Mouse (Mus musculus) midbrain, embryonic 16.5 days (tissue): Measurements from ENCODE around the gene Pax3. TPM values are rescaled to one million over a fixed set of nuclear protein-coding genes. Genes with fewer than 3 reads are reported as not detected.

Experiments used
- ATAC-seq: fragments of 200-750 bp; cut with Nextera tagmentation; 2 replicates; pipeline ENCODE4 v1.8.0; 2017; ENCODE audit warnings: moderate TSS enrichment
- H3K27ac ChIP-seq: fragments of 300-500 bp; sonication (generic); 2 replicates; pipeline ENCODE4 v1.5.1; 2014; ENCODE audit warnings: mild to moderate bottlenecking, low read length, mixed read lengths
- H3K27me3 ChIP-seq: fragments of 300-500 bp; sonication (generic); 2 replicates; pipeline ENCODE4 v1.6.1; 2014; ENCODE audit warnings: low read depth, low read length, mixed read lengths; ENCODE audit not compliant: control insufficient read depth, insufficient read depth
- H3K36me3 ChIP-seq: fragments of 300-500 bp; sonication (generic); 2 replicates; pipeline ENCODE4 v1.6.1; 2014; ENCODE audit warnings: mild to moderate bottlenecking, low read length, moderate library complexity, mixed read lengths; ENCODE audit not compliant: control insufficient read depth, insufficient read depth
- H3K4me1 ChIP-seq: fragments of 300-500 bp; sonication (generic); 2 replicates; pipeline ENCODE4 v1.6.1; 2014; ENCODE audit warnings: mild to moderate bottlenecking, low read length, mixed read lengths; ENCODE audit not compliant: control insufficient read depth, insufficient read depth
- H3K4me2 ChIP-seq: fragments of 300-500 bp; sonication (generic); 2 replicates; pipeline ENCODE4 v1.6.1; 2014; ENCODE audit warnings: mild to moderate bottlenecking, low read length, mixed read lengths
- H3K4me3 ChIP-seq: fragments of 300-500 bp; sonication (generic); 2 replicates; pipeline ENCODE4 v1.5.1; 2014; ENCODE audit warnings: low read depth, mild to moderate bottlenecking, low read length, moderate library complexity, mixed read lengths
- H3K9ac ChIP-seq: fragments of 300-500 bp; sonication (generic); 2 replicates; pipeline ENCODE4 v1.6.1; 2014; ENCODE audit warnings: low read depth, low read length, mixed read lengths
- H3K9me3 ChIP-seq: fragments of 300-500 bp; sonication (generic); replicated peaks from 2 replicates; pipeline ENCODE4 v1.6.1; 2014; ENCODE audit warnings: mild to moderate bottlenecking, low read length, mixed read lengths; ENCODE audit not compliant: control insufficient read depth, poor library complexity, severe bottlenecking
- WGBS: fragments of 180-500 bp; shearing (Covaris S2); extraction: QIAGEN DNeasy Blood & Tissue Kit; methylation state at CpG from one replicate; pipeline ENCODE4 v1.1.7; 2014; 5-methylcytosine and 5-hydroxymethylcytosine counted together
- polyA plus RNA-seq: library from polyadenylated mRNA; unstranded; fragments of >200 nt; fragmentation: Nextera tagmentation; extraction: Ambion mirVana; gene quantifications from 2 replicates; pipeline ENCODE4 v1.2.1, GENCODE M21; 2015

Gene Pax3
- polyA plus RNA-seq, 1 experiment from 2014 or later: 8.4 TPM

DNA sequence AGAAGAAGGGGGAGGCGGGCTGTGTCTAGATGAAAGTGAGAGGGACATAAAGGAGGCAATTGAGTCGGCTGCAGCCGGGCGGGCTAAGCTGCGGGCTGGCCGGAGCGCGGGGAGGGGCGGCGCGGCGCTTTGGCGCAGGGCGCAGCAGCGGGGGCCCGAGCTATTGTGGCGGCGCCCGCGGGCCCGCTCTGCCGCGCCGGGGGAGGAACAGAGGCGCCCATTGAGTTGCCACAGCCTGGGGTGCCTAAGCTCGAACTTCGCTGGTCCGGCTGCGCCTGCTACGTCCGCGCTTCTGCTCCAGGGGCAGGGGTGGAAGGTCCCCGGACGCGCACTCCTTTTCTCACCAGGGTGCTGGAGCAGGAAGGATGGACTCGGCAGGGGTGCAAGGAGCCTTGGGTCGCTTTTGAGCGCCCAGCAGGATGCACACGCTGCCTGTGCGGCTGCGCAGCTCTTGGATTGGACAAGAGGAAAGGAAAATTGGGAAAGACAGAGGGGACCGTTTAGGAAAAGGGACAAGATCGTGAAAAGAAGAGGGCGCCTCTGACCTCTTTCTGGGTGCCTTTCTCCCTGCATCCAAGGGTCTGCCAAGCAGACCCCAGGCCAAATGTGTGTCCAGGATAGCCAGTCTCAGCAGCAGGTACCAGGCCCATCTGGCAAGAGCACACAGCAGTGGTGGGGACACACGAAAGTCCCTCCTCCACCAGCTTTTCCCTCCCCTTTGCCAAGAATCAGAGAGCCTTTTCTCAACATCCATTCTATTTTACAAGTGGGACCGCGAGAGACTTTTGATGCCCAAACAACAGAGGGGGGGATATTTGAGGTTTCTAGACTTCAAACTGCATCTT lies 7.2 kb downstream of the Pax3 start:
- Histone ChIP-seq H3K9me3 (no peaks in the 10 kb centered on the region), H3K27ac (peak overlapping the region; percentile 77), H3K27me3 (peaks cover 52% of the 10 kb centered on the region), H3K4me3 (peak overlapping the region; percentile 39), H3K9ac (peak overlapping the region; percentile 53), H3K36me3 (no peaks in the 10 kb centered on the region), H3K4me1 (peaks cover 5% of the 10 kb centered on the region; the same call in 1 of the 2 replicates), H3K4me2 (peak overlapping the region; percentile 63)
- peak; percentile 70 for ATAC-seq
- under 1% methylated on average over 30 of the region's 47 CpGs for WGBS

DNA sequence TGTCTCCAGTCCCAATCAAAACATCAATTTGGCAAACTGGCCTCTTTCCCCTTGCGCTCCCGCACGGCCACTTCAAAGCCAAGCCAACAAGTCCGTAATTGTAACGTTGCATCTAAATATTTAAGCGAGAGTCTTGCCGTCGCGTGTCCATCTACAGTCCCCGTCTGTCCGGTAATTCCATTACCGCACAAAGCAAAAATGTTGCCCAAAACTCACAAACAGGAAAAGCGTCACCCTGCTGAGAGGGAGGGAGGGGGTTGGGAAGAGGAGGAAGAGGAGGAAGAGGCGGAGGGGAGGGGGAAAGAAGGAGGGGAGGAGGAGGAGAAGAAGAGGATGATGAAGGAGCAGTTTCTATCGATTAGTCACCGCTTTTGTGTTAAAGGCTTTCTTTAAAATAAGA lies 7.9 kb downstream of the Pax3 start:
- no peak for ATAC-seq
- peak overlapping the region; percentile 39 for H3K4me3 ChIP-seq
- 1% methylated on average over 16 of the region's 16 CpGs for WGBS
- no peaks in the 10 kb centered on the region for H3K9me3 ChIP-seq
- H3K4me1 ChIP-seq: peaks cover 5% of the 10 kb centered on the region; the same call in 1 of the 2 replicates
- H3K27ac ChIP-seq: peak overlapping the region; percentile 77
- peak overlapping the region; percentile 63 for H3K4me2 ChIP-seq
- no peaks in the 10 kb centered on the region for H3K36me3 ChIP-seq
- H3K27me3 ChIP-seq: peaks cover 56% of the 10 kb centered on the region
- no peak overlapping the region for H3K9ac ChIP-seq

- no peak overlapping the region for H3K4me3 ChIP-seq
- H3K9ac ChIP-seq: no peak overlapping the region
- WGBS: 7% methylated on average over 2 of the region's 2 CpGs
- no peak for ATAC-seq
- H3K36me3 ChIP-seq: no peaks in the 10 kb centered on the region
- no peaks in the 10 kb centered on the region for H3K9me3 ChIP-seq
- H3K4me2 ChIP-seq: no peak overlapping the region
- peaks cover 56% of the 10 kb centered on the region for H3K27me3 ChIP-seq
- no peak overlapping the region for H3K27ac ChIP-seq
- peaks cover 5% of the 10 kb centered on the region; the same call in 1 of the 2 replicates for H3K4me1 ChIP-seq
These were observed 8.6 kb downstream of the Pax3 start for GRCm38 (mm10) chr1:78188299-78188698.

DNA sequence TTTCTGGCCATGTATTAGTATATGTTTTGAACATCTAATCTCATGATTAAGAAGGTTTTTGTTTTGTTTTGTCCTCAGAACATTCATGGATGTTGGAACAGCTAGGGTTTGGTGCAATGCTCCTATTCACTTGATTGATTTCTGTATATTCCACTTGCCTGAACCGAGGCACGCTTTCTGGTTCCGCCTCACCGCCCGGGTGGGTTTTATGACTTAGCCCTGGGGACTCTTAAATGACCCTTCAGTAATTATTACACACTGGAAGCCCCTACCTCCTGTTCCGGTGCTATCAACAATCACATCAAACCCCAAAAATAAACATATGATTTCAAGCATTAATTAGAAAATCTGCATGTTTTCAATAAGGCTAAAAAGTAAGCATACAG lies 9.2 kb downstream of the Pax3 start:
- 12% methylated on average over 6 of the region's 6 CpGs for WGBS
- Histone ChIP-seq H3K36me3 (no peaks in the 10 kb centered on the region), H3K4me1 (peaks cover 5% of the 10 kb centered on the region; the same call in 1 of the 2 replicates), H3K27ac (no peak overlapping the region), H3K27me3 (peaks cover 52% of the 10 kb centered on the region), H3K4me3 (no peak overlapping the region), H3K9me3 (no peaks in the 10 kb centered on the region), H3K9ac (no peak overlapping the region), H3K4me2 (no peak overlapping the region)
- ATAC-seq: no peak

DNA sequence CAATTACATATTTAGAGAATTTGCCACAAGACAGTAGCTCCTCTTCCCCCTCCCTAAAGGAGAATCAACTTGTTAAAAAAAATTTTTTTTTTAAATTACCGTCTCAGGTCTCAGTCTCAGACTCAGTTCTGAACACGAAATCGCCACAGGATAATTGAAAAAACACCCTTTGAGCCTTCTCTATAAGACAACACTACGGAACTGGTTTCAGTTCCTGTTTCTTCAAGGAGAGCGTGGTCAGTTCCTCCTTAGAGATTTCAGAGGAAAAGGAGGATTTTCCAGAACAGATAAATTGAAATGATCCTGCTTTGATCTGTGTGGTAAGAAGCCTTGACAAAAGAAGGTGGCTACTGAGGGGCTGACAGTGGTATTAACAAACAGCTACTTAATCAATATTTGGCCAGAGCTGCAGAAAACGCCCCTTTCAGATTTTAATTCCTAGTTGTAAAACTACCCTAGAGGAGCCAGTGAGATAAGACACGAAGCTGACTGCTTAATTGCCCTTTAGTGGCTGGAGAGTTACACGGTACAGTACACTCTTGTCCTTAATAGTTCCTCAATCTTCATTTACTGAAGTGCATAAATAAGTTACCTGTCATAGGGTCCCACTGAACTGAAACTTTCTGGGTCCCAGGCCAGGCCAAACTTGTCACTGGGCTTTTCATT lies 9.7 kb downstream of the Pax3 start:
- 9% methylated on average over 8 of the region's 8 CpGs for WGBS
- no peaks in the 10 kb centered on the region for H3K9me3 ChIP-seq
- ATAC-seq: no peak
- no peak overlapping the region for H3K4me2 ChIP-seq
- peaks cover 5% of the 10 kb centered on the region; the same call in 1 of the 2 replicates for H3K4me1 ChIP-seq
- H3K27ac ChIP-seq: no peak overlapping the region
- peaks cover 51% of the 10 kb centered on the region for H3K27me3 ChIP-seq
- no peak overlapping the region for H3K9ac ChIP-seq
- H3K36me3 ChIP-seq: no peaks in the 10 kb centered on the region
- no peak overlapping the region for H3K4me3 ChIP-seq

GRCm38 (mm10) chr1:78182954-78183353 lies 14.0 kb downstream of the Pax3 start:
- Histone ChIP-seq H3K36me3 (no peaks in the 10 kb centered on the region), H3K9me3 (no peaks in the 10 kb centered on the region), H3K4me1 (no peaks in the 10 kb centered on the region), H3K27me3 (peaks cover 40% of the 10 kb centered on the region), H3K9ac (no peak overlapping the region), H3K4me2 (no peak overlapping the region), H3K4me3 (no peak overlapping the region), H3K27ac (no peak overlapping the region)
- ATAC-seq: no peak
- WGBS: 38% methylated on average over 5 of the region's 5 CpGs

- Histone ChIP-seq H3K27ac (no peak overlapping the region), H3K9me3 (no peaks in the 10 kb centered on the region), H3K36me3 (no peaks in the 10 kb centered on the region), H3K27me3 (peaks cover 42% of the 10 kb centered on the region), H3K4me1 (no peaks in the 10 kb centered on the region), H3K9ac (no peak overlapping the region), H3K4me3 (no peak overlapping the region), H3K4me2 (no peak overlapping the region)
- 11% methylated on average over 9 of the region's 9 CpGs for WGBS
- ATAC-seq: no peak
These were observed 15.1 kb downstream of the Pax3 start for GRCm38 (mm10) chr1:78181882-78182281.

DNA sequence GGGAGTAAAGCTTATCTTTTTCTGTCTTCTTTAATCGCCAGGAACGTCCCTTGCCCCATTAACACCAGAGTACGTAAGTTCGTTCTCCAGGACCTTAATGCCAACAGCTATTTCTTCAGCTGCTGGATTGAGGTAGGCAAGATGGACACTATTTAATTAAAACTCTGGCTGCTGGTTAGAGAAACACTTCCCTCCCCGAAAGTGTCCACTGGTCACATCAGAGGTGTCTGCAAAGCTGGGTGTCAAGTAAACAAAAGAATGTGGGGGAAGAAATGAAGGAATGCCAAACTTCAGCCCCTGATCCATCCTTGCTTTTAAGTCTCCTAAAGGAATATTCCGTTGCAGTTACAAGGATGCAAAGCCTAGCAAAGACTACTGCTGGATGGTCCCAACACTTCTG lies 24.6 kb downstream of the Pax3 start:
- H3K4me3 ChIP-seq: no peak overlapping the region
- H3K4me1 ChIP-seq: no peaks in the 10 kb centered on the region
- no peaks in the 10 kb centered on the region for H3K9me3 ChIP-seq
- WGBS: 15% methylated on average over 6 of the region's 6 CpGs
- no peak overlapping the region for H3K9ac ChIP-seq
- no peak for ATAC-seq
- peaks cover 63% of the 10 kb centered on the region for H3K27me3 ChIP-seq
- no peaks in the 10 kb centered on the region for H3K36me3 ChIP-seq
- H3K27ac ChIP-seq: no peak overlapping the region
- H3K4me2 ChIP-seq: no peak overlapping the region

DNA sequence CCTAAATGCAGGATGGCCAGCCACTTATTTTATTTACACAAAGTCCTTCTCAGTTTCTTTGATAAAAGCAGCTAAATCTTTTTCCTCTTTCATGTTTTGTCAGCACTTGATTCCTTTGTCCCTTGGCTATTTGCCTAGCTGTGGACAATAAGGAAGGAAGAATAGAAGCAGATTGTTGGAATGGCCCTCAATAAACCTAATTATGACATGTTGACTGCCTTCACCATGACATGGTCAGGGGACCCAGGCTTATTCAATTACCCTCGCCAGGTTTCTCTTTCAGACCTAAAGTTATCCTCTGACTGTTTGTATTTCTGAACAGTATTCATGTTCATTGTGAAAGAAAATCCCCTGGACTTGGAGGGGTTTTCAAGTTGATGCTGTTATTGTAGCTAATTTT lies 25.3 kb downstream of the Pax3 start:
- Histone ChIP-seq H3K9me3 (no peaks in the 10 kb centered on the region), H3K36me3 (no peaks in the 10 kb centered on the region), H3K27me3 (peaks cover 60% of the 10 kb centered on the region), H3K9ac (no peak overlapping the region), H3K27ac (no peak overlapping the region), H3K4me2 (no peak overlapping the region), H3K4me3 (no peak overlapping the region), H3K4me1 (no peaks in the 10 kb centered on the region)
- 15% methylated on average over 1 of the region's 1 CpGs for WGBS
- no peak for ATAC-seq
